Mouse (Mus musculus) bone marrow, adult 2 months (tissue): ENCODE measurements around the gene Fam227b. TPM values are rescaled to one million over a fixed set of nuclear protein-coding genes. Genes with fewer than 3 reads are reported as not detected.

Experiments
- H3K27ac ChIP-seq: fragments of 200-500 bp; 2 replicates; pipeline ENCODE4 v1.5.1; 2012; ENCODE audit warnings: low read depth, mild to moderate bottlenecking, control low read depth, inconsistent platforms, low read length; ENCODE audit not compliant: control insufficient read depth, poor library complexity, insufficient read depth
- H3K4me1 ChIP-seq: fragments of 200-500 bp; 2 replicates; pipeline ENCODE4 v1.6.1; 2011; ENCODE audit warnings: low read length; ENCODE audit not compliant: control insufficient read depth, insufficient read depth
- H3K4me3 ChIP-seq: fragments of 200-500 bp; replicated peaks from 2 replicates; pipeline ENCODE3; 2011; ENCODE audit warnings: mild to moderate bottlenecking, low read depth, low read length, control low read depth; ENCODE audit not compliant: control insufficient read depth
- CTCF ChIP-seq: fragments of 200-500 bp; IDR thresholded peaks from 2 replicates; pipeline ENCODE4 v1.5.1; 2011; ENCODE audit warnings: low read length, control low read depth; ENCODE audit not compliant: control insufficient read depth, insufficient read depth
- POLR2A ChIP-seq: fragments of 200-500 bp; IDR thresholded peaks from 2 replicates; pipeline ENCODE4 v1.6.1; 2011; ENCODE audit warnings: low read depth, mild to moderate bottlenecking, control low read depth, low read length, borderline replicate concordance; ENCODE audit not compliant: control insufficient read depth
- WGBS: fragments of 180-500 bp; shearing (Covaris S2); methylation state at CpG from one replicate; pipeline ENCODE4 v1.1.7; 2018; 5-methylcytosine and 5-hydroxymethylcytosine counted together
- polyA plus RNA-seq: library from polyadenylated mRNA; stranded (reverse); fragments of >200 nt; gene quantifications from 2 replicates; pipeline ENCODE4 v1.2.4, GENCODE M21; 2011; ENCODE audit warnings: low replicate concordance; ENCODE audit not compliant: missing spikeins, insufficient read depth, insufficient read length

The Fam227b gene
- polyA plus RNA-seq, 1 experiment, result not detected

GRCm38 (mm10) chr2:126073744-126074143 is 78.1 kb downstream of the Fam227b start:
- Histone ChIP-seq H3K4me3 (no peak overlapping the region), H3K4me1 (no peaks in the 10 kb centered on the region), H3K27ac (no peak overlapping the region)
- TF ChIP-seq POLR2A, result no peak
- TF ChIP-seq CTCF, result no peak
- whole genome bisulfite sequencing, result 54% methylated on average over 4 of the region's 4 CpGs

- TF ChIP-seq CTCF (no peak), POLR2A (no peak)
- Histone ChIP-seq H3K27ac (no peak overlapping the region), H3K4me3 (no peak overlapping the region), H3K4me1 (no peaks in the 10 kb centered on the region)
- WGBS, result 75% methylated on average over 1 of the region's 1 CpGs
Observed at GRCm38 (mm10) chr2:126069740-126070139, 82.1 kb downstream of the Fam227b start.

DNA sequence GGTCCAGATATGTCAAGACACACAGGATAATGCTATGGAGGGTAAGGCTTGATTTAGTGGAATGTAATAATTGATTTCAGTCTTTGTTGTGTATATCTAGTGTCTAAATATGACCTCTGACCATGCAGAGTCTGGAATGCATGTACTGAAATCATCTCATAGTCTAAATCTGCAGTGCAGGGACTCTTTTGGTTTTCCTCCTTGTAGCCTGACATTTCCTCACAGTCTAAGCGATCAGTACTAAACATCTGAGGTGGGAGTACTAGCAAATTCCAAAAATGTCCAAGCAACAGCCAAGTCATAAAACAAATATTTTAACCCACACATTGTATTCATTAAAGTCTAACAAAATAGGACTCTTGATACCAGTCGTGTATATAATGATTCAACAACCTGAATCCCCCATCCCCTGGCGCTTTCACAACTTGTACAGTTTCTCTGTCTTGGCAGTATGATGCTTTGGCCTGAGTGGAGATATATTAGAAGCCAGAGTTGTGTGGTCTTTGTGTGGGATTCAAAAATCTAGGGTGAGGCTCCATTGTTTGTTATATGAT is 86.4 kb downstream of the Fam227b start:
- no peak overlapping the region for H3K4me3 ChIP-seq
- no peak overlapping the region for H3K27ac ChIP-seq
- H3K4me1 ChIP-seq, result no peaks in the 10 kb centered on the region
- 88% methylated on average over 3 of the region's 3 CpGs for WGBS
- TF ChIP-seq POLR2A (no peak), CTCF (no peak)

DNA sequence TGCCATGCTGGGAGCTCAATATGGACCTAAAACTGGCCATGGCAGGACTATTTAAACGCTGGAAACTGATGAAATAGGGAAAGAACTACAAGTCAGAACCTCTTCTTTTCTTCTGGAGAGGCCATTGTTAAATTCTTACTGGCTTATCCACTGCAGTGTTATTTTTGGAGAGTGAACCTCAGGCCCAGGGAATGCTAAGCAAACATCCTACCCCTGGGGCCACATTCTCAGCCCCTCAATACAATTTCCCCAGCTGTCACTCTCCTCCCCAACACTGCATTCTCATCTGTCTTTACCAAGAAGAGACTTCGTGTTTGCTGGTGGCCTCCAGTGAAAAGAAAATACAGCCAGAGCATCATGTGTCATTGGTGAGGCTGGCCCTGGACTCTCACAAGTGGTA is 87.0 kb downstream of the Fam227b start:
- TF ChIP-seq POLR2A (no peak), CTCF (no peak)
- H3K4me1 ChIP-seq, result no peaks in the 10 kb centered on the region
- H3K4me3 ChIP-seq, result no peak overlapping the region
- no peak overlapping the region for H3K27ac ChIP-seq
- 56% methylated on average over 2 of the region's 2 CpGs for WGBS

GRCm38 (mm10) chr2:126062876-126063275 is 88.9 kb downstream of the Fam227b start:
- TF ChIP-seq CTCF (no peak), POLR2A (no peak)
- Histone ChIP-seq H3K27ac (no peak overlapping the region), H3K4me3 (no peak overlapping the region), H3K4me1 (no peaks in the 10 kb centered on the region)
- WGBS, result 78% methylated on average over 7 of the region's 7 CpGs

GRCm38 (mm10) chr2:126061037-126061773 is 90.6 kb downstream of the Fam227b start:
- no peak overlapping the region for H3K4me3 ChIP-seq
- TF ChIP-seq CTCF (no peak), POLR2A (no peak)
- no peaks in the 10 kb centered on the region for H3K4me1 ChIP-seq
- H3K27ac ChIP-seq, result no peak overlapping the region
- 85% methylated on average over 17 of the region's 17 CpGs for WGBS

DNA sequence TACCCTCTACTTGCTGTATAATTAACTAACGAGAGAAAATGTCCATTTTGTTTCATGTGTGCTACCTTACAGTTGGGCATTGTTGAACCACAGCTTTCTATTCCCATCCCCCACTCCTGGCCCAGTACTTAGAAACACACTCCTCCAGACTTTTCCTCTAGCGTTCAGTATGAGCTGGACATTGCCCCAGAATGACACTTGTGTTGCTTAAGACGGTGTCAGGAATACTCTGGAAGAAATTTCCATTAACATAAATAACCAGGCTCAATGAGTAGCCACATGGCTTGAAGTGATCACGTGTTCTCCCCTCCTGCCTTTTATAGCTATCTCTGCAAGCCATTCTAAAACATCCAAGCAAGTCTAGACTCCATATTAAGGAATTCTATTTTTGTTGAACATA is 91.2 kb downstream of the Fam227b start:
- Histone ChIP-seq H3K4me1 (no peaks in the 10 kb centered on the region), H3K27ac (no peak overlapping the region), H3K4me3 (no peak overlapping the region)
- TF ChIP-seq CTCF, result no peak
- TF ChIP-seq POLR2A, result no peak
- WGBS, result 75% methylated on average over 4 of the region's 4 CpGs

DNA sequence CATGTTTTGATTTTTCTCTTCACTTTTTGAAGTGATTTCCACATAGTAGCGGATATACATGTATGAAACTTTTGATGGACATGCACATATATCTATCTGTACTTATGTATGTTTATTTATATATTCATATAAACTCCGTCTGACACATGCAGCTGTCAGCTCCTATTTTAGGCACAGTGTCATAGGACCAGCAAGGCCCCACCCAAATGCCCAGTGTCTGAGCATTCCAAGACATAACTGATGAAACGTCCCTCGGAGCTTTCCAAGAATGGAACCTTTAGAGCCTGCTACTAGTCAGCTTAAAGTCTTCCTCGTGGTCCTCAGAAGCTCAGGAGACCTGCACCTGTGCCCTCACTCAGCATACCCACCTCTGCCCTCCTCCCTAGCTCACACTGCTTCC is 98.1 kb downstream of the Fam227b start:
- Histone ChIP-seq H3K4me3 (no peak overlapping the region), H3K4me1 (no peaks in the 10 kb centered on the region), H3K27ac (no peak overlapping the region)
- no peak for TF ChIP-seq POLR2A
- TF ChIP-seq CTCF, result no peak
- WGBS, result 76% methylated on average over 5 of the region's 5 CpGs
